Mouse (Mus musculus): ENCODE data around the gene Pip4k2c. TPM values are rescaled to one million over a fixed set of nuclear protein-coding genes. Genes with fewer than 3 reads are reported as not detected.
A peak's percentile ranks its signal among the peaks of the same experiment; 100 is the strongest.
"Not testable (repeated sequence)": the region's sequence is repeated elsewhere in the genome, so short reads cannot be mapped to it uniquely, and the experiment has no call there.

Gene Pip4k2c
- total RNA-seq, 4 experiments from 2014 or later = 7.6 to 8.8 (median 8.4) TPM

GRCm38 (mm10) chr10:127209928-127210570, 1.3 kb downstream of the Pip4k2c start:
- DNase-seq (ENCODE audit: low spot score in 2 of 2) = no peak

GRCm38 (mm10) chr10:127208921-127209320, 2.5 kb downstream of the Pip4k2c start:
- DNase-seq (ENCODE audit: low spot score in 2 of 2) = no peak

GRCm38 (mm10) chr10:127205373-127205772, 6.0 kb downstream of the Pip4k2c start:
- DNase-seq (ENCODE audit: low spot score in 2 of 2) = no peak

- DNase-seq (ENCODE audit: low spot score in 2 of 2) = no peak
These were observed 6.8 kb downstream of the Pip4k2c start for GRCm38 (mm10) chr10:127204589-127204988.

- DNase-seq (ENCODE audit: low spot score in 2 of 2) = no peak
These were observed 8.3 kb downstream of the Pip4k2c start for GRCm38 (mm10) chr10:127203106-127203505.

GRCm38 (mm10) chr10:127200279-127200678, 11.1 kb downstream of the Pip4k2c start:
- no peak for DNase-seq (ENCODE audit: low spot score in 2 of 2)

GRCm38 (mm10) chr10:127199474-127199873, 11.9 kb downstream of the Pip4k2c start:
- no peak for DNase-seq (ENCODE audit: low spot score in 2 of 2)

GRCm38 (mm10) chr10:127199068-127199467, 12.3 kb downstream of the Pip4k2c start:
- no peak for DNase-seq (ENCODE audit: low spot score in 2 of 2)

- no peak for DNase-seq (ENCODE audit: low spot score in 2 of 2)
These were observed 12.9 kb downstream of the Pip4k2c start for GRCm38 (mm10) chr10:127198492-127198891.

- DNase-seq (ENCODE audit: low spot score in 2 of 2) = no peak
These were observed 13.8 kb downstream of the Pip4k2c start for GRCm38 (mm10) chr10:127197505-127198110.

GRCm38 (mm10) chr10:127197104-127197503, 14.3 kb downstream of the Pip4k2c start:
- DNase-seq (ENCODE audit: low spot score in 2 of 2) = no peak

GRCm38 (mm10) chr10:127196392-127196791, 15.0 kb downstream of the Pip4k2c start:
- DNase-seq (ENCODE audit: low spot score in 2 of 2) = peak; percentile 49 to 66

GRCm38 (mm10) chr10:127195328-127196129, 15.9 kb downstream of the Pip4k2c start, which contains the start of gene Dtx3:
Dtx3 (minus strand) TSS chr10:127195728.
- DNase-seq (ENCODE audit: low spot score in 2 of 2) = no peak

GRCm38 (mm10) chr10:127194428-127195327, 16.7 kb downstream of the Pip4k2c start:
- peak; percentile 58 to 62 for DNase-seq (ENCODE audit: low spot score in 2 of 2)

GRCm38 (mm10) chr10:127193011-127193410, 18.4 kb downstream of the Pip4k2c start:
- DNase-seq (ENCODE audit: low spot score in 2 of 2) = no peak

GRCm38 (mm10) chr10:127192057-127192328, 19.4 kb downstream of the Pip4k2c start:
- not testable (repeated sequence) for DNase-seq (ENCODE audit: low spot score in 2 of 2)

GRCm38 (mm10) chr10:127191191-127192056, 20.0 kb downstream of the Pip4k2c start:
- no peak for DNase-seq (ENCODE audit: low spot score in 2 of 2)

GRCm38 (mm10) chr10:127190398-127191190, 20.8 kb downstream of the Pip4k2c start:
- DNase-seq (ENCODE audit: low spot score in 2 of 2) = no peak

- peak; percentile 58 for DNase-seq (ENCODE audit: low spot score in 2 of 2)
These were observed 21.6 kb downstream of the Pip4k2c start, which contains the start of gene Arhgef25 for GRCm38 (mm10) chr10:127189651-127190381. Arhgef25 (minus strand) TSS chr10:127190083.
